Mouse (Mus musculus) left cerebral cortex, adult 2 months (tissue): ENCODE results near the gene Tuba3b. TPM values are rescaled to one million over a fixed set of nuclear protein-coding genes. Genes with fewer than 3 reads are reported as not detected.

Source experiments
- DNase-seq, 2 experiments: peaks; one replicate each; pipeline ENCODE4 v3.0.0; 2021 to 2022; ENCODE audit warnings: low spot score in 2 of 2, mixed read lengths in 1 of 2; ENCODE audit errors: extremely low spot score in 1 of 2
- H3K27ac ChIP-seq: fragments of 200-600 bp; 2 replicates; pipeline ENCODE4 v1.8.1; 2022
- H3K4me3 ChIP-seq: fragments of 200-600 bp; 2 replicates; pipeline ENCODE4 v1.8.1; 2022
- CTCF ChIP-seq: fragments of 200-600 bp; IDR thresholded peaks from 2 replicates; pipeline ENCODE4 v1.8.1; 2022; ENCODE audit warnings: antibody characterized with exemption, mild to moderate bottlenecking, moderate library complexity
- intact Hi-C: fragments of 180-260 bp; cut with DNase I; formaldehyde crosslinking; loops from one replicate; pipeline ENCODE4 v1.15.1; 2025
- total RNA-seq, 2 experiments: library from RNA; stranded (reverse); gene quantifications; 2 replicates each; pipeline ENCODE4 v1.2.3; 2021

Gene Tuba3b
- total RNA-seq, 2 experiments from 2014 or later = not detected

DNA sequence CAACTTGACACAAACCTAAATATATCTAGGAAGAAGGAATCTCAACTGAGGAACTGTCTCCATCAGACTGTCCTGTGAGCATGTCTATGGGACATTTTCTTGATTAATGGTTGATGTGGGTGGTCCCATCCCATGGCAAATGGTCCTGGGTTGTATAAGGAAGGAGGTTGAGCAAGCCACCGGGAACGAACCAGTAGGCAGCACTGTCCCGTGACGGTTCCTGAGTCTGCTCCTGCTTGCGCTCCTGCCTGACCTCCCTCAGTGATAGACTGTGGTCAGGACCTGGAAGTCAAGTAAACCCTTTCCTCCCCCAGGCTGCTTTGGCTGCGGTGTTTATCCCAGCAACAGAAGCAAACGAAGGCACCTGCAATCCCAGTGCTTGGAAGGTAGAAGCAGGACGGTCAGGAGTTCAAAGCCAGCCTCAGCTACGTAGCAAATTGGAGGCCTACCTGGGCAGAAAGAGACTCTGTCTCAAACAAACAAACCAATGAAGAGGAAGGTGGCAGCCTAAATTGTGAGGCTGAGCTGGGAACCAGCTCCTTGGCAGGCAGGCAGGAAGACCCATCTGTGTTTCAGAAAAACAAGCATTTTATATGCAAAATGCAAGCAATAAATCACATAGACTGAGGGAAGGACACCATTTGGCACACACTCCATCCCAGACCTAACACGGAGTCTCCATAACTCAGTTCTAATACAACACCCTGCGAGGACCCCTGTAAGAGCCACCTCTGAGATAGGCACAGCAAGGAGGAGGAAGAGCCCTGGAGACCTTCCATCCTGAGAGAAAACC, 24.9 kb upstream of the Tuba3b start:
- no peak for TF ChIP-seq CTCF
- DNase-seq = no peak
- intact Hi-C loops = no loop called here
- no peak overlapping the region for H3K4me3 ChIP-seq
- no peak overlapping the region for H3K27ac ChIP-seq

DNA sequence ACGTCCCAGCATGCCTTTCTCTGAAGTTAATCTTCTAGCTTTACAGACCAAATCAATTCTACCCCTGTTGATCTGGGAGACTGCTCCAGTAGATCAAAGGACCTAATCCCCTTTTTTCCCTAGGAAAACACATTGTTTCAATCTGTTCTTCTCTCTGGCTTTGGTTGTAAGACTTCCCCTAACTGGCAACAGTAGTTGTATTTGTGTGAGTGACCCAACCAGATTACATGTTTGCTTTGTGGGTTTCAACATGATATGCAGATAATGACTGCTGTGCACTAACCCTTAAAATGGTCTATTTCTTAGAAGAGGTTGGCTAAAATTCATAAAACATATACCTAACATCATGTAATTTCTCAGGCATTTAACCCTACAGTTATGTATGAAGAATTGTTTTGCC, 24.0 kb upstream of the Tuba3b start:
- DNase-seq = no peak
- no peak overlapping the region for H3K27ac ChIP-seq
- no peak overlapping the region for H3K4me3 ChIP-seq
- intact Hi-C loops = no loop called here
- TF ChIP-seq CTCF = no peak

DNA sequence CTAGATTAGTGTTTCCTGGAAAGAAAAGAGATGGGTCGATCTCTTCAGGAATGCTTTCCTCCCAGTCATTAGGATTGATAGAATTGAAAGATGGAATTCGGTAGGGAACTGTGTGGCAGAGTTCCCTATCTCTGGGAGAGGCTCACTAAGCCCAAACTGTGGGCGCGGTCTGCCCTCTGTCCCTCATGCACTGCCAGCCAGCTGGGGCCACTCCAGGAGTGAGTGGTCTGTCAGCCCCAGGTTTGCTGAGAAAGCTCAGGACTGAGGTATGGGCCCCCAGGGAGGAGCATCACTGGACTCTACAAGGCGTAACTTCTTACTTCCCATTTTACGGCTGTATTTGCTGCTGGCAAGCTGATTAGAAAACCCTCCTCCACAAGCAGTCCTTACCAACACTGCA, 23.5 kb upstream of the Tuba3b start:
- no peak for DNase-seq
- no peak overlapping the region for H3K4me3 ChIP-seq
- H3K27ac ChIP-seq = no peak overlapping the region
- no peak for TF ChIP-seq CTCF
- intact Hi-C loops = no loop called here

- no peak for DNase-seq
- TF ChIP-seq CTCF = no peak
- H3K4me3 ChIP-seq = no peak overlapping the region
- no peak overlapping the region for H3K27ac ChIP-seq
- intact Hi-C loops = no loop called here
These were observed 23.0 kb upstream of the Tuba3b start for GRCm38 (mm10) chr6:145592531-145592998.

- no peak overlapping the region for H3K4me3 ChIP-seq
- intact Hi-C loops = no loop called here
- TF ChIP-seq CTCF = no peak
- no peak for DNase-seq
- H3K27ac ChIP-seq = no peak overlapping the region
These were observed 21.6 kb upstream of the Tuba3b start for GRCm38 (mm10) chr6:145593991-145594390.

GRCm38 (mm10) chr6:145595905-145596304, 19.7 kb upstream of the Tuba3b start:
- H3K27ac ChIP-seq = no peak overlapping the region
- H3K4me3 ChIP-seq = no peak overlapping the region
- TF ChIP-seq CTCF = no peak
- intact Hi-C loops = no loop called here
- DNase-seq = no peak

- intact Hi-C loops = no loop called here
- Histone ChIP-seq H3K4me3 (no peak overlapping the region), H3K27ac (no peak overlapping the region)
- DNase-seq = no peak
- no peak for TF ChIP-seq CTCF
These were observed 16.6 kb upstream of the Tuba3b start for GRCm38 (mm10) chr6:145598794-145599555.

DNA sequence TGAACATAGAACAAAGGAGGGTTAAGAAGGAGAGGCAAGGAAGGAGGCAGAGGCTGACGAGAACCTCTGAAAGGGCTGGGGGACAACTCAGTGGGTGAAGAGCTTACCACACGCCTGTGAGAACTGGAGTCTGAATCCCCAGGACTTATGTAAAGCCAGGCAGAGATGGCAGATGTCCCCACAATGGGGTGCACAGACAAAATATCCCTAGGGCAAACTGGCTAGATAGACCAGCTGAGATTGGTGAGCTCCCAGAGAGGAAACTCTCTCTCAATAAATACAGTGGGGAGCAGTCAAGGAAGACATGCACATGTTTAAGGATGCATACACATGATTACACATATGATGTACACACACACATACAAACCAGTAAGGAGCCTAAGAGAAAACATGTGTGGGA, 11.4 kb upstream of the Tuba3b start:
- no peak overlapping the region for H3K4me3 ChIP-seq
- TF ChIP-seq CTCF = no peak
- H3K27ac ChIP-seq = no peak overlapping the region
- intact Hi-C loops = no loop called here
- no peak for DNase-seq

- H3K4me3 ChIP-seq = no peak overlapping the region
- no peak for TF ChIP-seq CTCF
- no peak for DNase-seq
- no peak overlapping the region for H3K27ac ChIP-seq
- intact Hi-C loops = no loop called here
These were observed 10.9 kb upstream of the Tuba3b start for GRCm38 (mm10) chr6:145604648-145605047.

GRCm38 (mm10) chr6:145605203-145605602, 10.4 kb upstream of the Tuba3b start:
- Histone ChIP-seq H3K4me3 (no peak overlapping the region), H3K27ac (peak overlapping the region; percentile 44; the same call in 1 of the 2 replicates)
- intact Hi-C loops = no loop called here
- DNase-seq = no peak
- no peak for TF ChIP-seq CTCF

DNA sequence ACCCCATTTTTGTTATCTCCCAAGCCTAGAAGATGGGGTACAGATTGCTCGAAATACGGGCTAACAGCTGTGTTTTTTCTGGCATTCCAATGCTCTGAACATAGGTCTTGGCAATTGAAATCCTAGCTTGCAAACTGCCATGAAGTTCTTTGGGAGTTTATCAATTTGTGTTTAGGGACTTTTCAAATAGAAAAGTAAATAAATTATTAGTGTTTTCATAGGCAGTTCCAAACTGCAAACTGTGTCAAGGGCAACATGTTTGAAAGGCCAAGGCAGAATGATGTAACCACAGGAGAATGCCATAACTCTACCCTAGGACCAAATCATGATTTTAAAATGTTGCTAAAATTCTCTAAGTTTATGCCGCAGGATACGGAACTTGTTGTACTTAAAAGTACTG, 7.8 kb upstream of the Tuba3b start:
- no peak for DNase-seq
- Histone ChIP-seq H3K27ac (no peak overlapping the region), H3K4me3 (no peak overlapping the region)
- intact Hi-C loops = no loop called here
- no peak for TF ChIP-seq CTCF

DNA sequence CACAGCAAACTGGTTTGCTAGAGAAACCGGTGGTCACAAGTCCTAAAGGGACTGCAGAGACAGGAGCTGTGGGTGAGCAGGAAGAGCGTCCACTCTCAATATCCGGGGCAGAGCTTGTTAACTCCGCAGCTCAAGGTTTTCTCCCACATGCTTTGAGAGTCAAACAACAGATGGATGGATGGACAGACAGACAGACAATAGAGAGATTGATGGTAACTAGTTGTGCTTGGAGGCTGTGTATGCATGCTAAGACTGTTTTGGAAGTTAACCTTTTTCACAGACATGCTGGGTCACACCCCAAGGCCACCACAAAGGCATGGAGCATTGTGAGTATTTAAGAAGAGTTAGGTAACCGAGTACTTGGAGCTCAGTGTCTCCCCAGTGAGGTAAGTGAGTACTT, 6.9 kb upstream of the Tuba3b start:
- TF ChIP-seq CTCF = no peak
- no peak overlapping the region for H3K27ac ChIP-seq
- no peak overlapping the region for H3K4me3 ChIP-seq
- no peak for DNase-seq
- intact Hi-C loops = no loop called here
